Mouse (Mus musculus): Measurements from ENCODE around the gene Arhgap32. TPM values are rescaled to one million over a fixed set of nuclear protein-coding genes. Genes with fewer than 3 reads are reported as not detected.

Arhgap32 gene
- polyA plus RNA-seq, 1 experiment from 2014 or later = 4.2 TPM

DNA sequence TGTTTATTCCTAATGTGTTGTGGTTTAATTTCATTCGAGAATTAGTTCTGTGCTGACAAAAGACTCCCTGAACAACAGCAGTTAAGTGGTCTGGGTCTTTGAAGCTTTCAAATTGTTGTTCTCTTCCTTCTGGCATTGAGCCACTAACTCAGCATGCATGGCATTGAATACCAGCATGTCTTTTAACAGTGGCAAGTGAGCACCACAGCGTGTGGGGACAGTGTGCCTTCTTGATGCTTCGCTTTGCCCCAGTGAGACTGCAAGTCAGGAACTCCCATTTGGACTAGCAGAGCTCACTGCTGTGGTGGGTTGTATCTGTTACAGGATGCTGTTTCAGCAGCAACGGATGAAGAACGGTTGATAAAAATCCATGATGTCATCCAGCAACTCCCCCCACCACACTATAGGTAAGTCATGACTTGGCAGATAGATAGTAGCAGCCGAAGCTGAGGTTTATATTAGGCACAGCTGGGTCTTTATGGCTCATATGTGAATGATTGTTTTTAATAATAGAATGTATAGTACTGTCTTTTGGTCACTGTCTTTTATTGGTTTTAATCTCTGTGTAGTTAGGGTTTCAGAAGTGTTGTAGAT lies 130.3 kb downstream of the Arhgap32 start:
- no peak for DNase-seq (ENCODE audit: low spot score)
- Histone ChIP-seq H3K27ac (replicated peaks) (no peak overlapping the region), H3K27me3 (ENCODE audit: low read depth, poor library complexity, severe bottlenecking) (no peaks in the 10 kb centered on the region), H3K36me3 (peaks cover 46% of the 10 kb centered on the region), H3K4me1 (peaks cover 4% of the 10 kb centered on the region; the same call in 1 of the 2 replicates), H3K4me3 (no peak overlapping the region), H3K9me3 (replicated peaks) (no peaks in the 10 kb centered on the region)
- 78% methylated on average over 6 of the region's 6 CpGs for WGBS

DNA sequence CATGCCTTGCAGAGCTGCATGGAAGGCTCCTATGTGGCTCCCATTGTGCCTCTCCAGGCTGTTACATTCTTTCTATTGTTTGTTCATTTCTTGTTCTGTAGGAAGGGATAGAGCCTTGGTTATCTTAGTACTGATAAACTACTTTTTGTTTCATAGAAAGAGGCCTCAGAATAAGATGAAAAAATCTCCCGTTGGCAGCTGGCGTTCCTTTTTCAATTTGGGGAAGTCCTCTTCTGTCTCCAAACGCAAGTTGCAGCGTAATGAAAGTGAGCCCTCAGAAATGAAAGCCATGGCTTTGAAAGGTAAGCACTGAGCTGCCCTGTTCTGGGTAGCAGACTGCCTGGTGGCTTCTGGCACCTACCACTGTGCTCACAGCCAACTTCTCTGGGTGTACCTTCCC lies 134.6 kb downstream of the Arhgap32 start:
- H3K4me1 ChIP-seq = peaks cover 4% of the 10 kb centered on the region; the same call in 1 of the 2 replicates
- H3K9me3 ChIP-seq (replicated peaks) = no peaks in the 10 kb centered on the region
- no peaks in the 10 kb centered on the region for H3K27me3 ChIP-seq (ENCODE audit: low read depth, poor library complexity, severe bottlenecking)
- no peak overlapping the region for H3K27ac ChIP-seq (replicated peaks)
- no peak overlapping the region for H3K4me3 ChIP-seq
- H3K36me3 ChIP-seq = peaks cover 79% of the 10 kb centered on the region
- 91% methylated on average over 4 of the region's 4 CpGs for WGBS
- DNase-seq (ENCODE audit: low spot score) = no peak

DNA sequence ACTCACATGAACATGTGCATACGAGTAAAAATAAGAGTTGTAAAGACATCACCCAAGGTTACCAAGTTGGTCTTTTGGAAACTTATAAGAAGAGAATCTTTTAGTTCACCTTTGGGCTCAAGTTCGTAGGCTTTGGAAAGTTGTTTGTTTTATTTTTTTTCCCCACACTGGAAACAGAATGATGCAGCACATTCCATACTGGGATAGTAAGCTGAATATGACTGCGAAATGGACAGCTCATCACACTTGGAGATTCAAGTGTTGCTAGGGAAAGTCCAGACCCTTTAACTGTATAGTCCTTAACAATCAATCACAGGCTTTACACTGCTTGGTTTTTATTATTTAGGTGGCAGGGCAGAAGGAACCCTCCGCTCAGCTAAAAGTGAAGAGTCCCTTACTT lies 137.8 kb downstream of the Arhgap32 start:
- Histone ChIP-seq H3K27ac (replicated peaks) (no peak overlapping the region), H3K36me3 (peaks cover 88% of the 10 kb centered on the region), H3K4me1 (no peaks in the 10 kb centered on the region), H3K27me3 (ENCODE audit: low read depth, poor library complexity, severe bottlenecking) (no peaks in the 10 kb centered on the region), H3K9me3 (replicated peaks) (no peaks in the 10 kb centered on the region), H3K4me3 (no peak overlapping the region)
- 97% methylated on average over 4 of the region's 4 CpGs for WGBS
- no peak for DNase-seq (ENCODE audit: low spot score)

DNA sequence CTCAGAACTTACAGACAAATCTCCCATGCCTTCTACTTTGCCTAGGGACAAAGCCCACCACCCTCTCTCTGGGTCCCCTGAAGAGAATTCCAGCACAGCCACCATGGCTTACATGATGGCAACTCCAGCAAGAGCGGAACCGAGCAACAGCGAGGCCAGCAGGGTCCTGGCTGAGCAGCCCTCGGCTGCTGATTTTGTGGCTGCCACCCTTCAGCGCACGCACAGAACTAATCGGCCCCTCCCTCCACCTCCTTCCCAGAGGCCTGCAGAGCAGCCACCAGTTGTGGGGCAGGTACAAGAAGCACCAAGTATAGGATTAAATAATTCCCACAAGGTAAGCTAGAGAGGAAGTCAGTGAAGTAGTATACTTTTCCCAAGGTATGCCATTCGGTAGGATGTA lies 141.4 kb downstream of the Arhgap32 start:
- Histone ChIP-seq H3K9me3 (replicated peaks) (no peaks in the 10 kb centered on the region), H3K36me3 (peaks cover 89% of the 10 kb centered on the region), H3K27ac (replicated peaks) (no peak overlapping the region), H3K4me1 (no peaks in the 10 kb centered on the region), H3K4me3 (no peak overlapping the region), H3K27me3 (ENCODE audit: low read depth, poor library complexity, severe bottlenecking) (no peaks in the 10 kb centered on the region)
- 66% methylated on average over 8 of the region's 8 CpGs for WGBS
- no peak for DNase-seq (ENCODE audit: low spot score)

DNA sequence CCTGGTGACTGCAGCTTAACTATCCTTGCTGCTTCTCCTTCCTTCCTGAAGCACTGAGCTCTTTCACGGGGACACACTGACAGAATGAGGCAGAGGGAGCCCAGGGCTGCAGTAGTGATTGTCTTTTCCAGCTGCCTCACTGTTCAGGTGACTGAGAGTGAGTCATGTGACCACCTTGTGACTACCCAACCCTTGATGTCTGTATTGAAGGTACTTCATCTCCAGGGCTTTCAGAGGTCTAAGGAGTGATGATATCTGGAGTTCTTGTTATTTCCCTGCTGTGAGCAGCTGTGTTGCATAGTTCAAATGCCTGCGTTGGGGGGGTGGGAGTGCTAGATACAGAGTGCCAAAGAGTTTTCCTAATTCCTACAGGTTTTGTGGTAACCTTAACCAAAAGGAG lies 141.9 kb downstream of the Arhgap32 start:
- 78% methylated on average over 2 of the region's 2 CpGs for WGBS
- DNase-seq (ENCODE audit: low spot score) = no peak
- Histone ChIP-seq H3K27ac (replicated peaks) (no peak overlapping the region), H3K36me3 (peaks cover 89% of the 10 kb centered on the region), H3K27me3 (ENCODE audit: low read depth, poor library complexity, severe bottlenecking) (no peaks in the 10 kb centered on the region), H3K9me3 (replicated peaks) (no peaks in the 10 kb centered on the region), H3K4me1 (no peaks in the 10 kb centered on the region), H3K4me3 (no peak overlapping the region)

DNA sequence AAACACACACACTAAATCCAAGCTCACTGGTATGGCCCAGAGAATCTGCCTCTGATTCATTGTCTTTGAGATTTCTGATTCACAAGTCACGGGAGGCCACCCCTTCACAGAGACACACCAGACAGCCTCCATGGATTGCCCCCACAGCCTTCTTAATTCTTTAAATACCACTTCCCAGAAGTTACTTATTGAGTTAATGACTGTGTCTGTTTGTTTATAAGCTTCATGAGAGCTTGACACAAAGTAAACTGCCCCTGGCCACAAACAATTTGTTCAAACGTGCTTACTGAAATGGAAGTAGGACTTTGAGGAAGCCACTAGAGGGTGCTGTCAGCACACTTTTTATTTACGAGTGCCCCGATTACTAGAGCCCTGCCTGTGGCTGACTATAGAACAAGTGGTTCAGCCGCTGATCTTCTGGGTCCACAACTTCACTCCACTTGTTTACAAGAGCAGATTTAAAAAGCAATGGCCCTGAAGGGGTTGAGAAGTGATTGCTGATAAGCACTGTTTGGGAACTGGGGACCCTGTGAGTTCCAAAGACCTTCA lies 156.0 kb downstream of the Arhgap32 start:
- no peaks in the 10 kb centered on the region for H3K9me3 ChIP-seq (replicated peaks)
- H3K27ac ChIP-seq (replicated peaks) = no peak overlapping the region
- H3K36me3 ChIP-seq = no peaks in the 10 kb centered on the region
- no peaks in the 10 kb centered on the region for H3K27me3 ChIP-seq (ENCODE audit: low read depth, poor library complexity, severe bottlenecking)
- DNase-seq (ENCODE audit: low spot score) = peak; percentile 53
- no peak overlapping the region for H3K4me3 ChIP-seq
- WGBS = 12% methylated on average over 5 of the region's 5 CpGs
- H3K4me1 ChIP-seq = no peaks in the 10 kb centered on the region

DNA sequence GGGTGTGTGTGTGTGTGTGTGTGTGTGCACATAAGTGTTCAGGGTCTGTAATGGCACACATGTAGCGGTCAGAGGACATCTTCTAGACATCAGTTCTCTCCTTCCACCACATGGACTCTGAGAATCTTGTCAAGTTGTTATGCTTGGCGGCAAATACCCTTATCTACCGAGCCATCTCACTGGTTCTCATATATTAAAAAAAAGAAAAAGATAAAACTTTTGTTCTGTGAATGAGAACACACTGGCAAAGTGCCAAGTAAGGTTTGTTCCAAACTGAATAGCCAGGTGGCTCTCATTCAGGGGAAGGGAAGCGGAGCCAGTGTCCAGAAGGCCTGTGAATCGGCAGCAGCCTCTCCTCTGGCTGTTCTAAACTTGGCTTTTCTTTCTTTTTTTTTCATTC lies 162.1 kb downstream of the Arhgap32 start:
- Histone ChIP-seq H3K9me3 (replicated peaks) (no peaks in the 10 kb centered on the region), H3K27me3 (ENCODE audit: low read depth, poor library complexity, severe bottlenecking) (no peaks in the 10 kb centered on the region), H3K4me3 (no peak overlapping the region), H3K36me3 (no peaks in the 10 kb centered on the region), H3K27ac (replicated peaks) (no peak overlapping the region), H3K4me1 (no peaks in the 10 kb centered on the region)
- WGBS = 94% methylated on average over 5 of the region's 5 CpGs
- no peak for DNase-seq (ENCODE audit: low spot score)

DNA sequence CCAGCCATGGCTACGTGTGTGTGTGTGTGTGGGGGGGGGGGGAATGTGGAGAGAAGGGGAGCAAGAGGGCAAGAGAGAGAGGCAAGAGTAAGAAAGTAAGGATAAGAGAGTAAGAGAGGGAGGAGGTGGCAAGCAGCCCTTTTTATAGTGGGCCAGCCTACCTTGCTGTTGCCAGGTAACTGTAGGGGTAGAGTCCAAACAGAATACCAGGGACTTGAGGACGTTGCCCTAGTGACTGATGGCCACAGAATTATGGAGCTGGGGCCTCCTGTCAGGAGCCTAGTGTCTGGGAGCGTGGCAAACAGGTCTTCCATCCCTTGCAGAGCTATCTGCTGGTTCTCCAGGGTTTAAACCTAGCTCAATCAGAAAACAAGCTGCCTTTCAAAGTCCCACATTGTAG lies 163.9 kb downstream of the Arhgap32 start:
- Histone ChIP-seq H3K36me3 (no peaks in the 10 kb centered on the region), H3K27me3 (ENCODE audit: low read depth, poor library complexity, severe bottlenecking) (no peaks in the 10 kb centered on the region), H3K4me3 (no peak overlapping the region), H3K4me1 (no peaks in the 10 kb centered on the region), H3K9me3 (replicated peaks) (no peaks in the 10 kb centered on the region), H3K27ac (replicated peaks) (no peak overlapping the region)
- 75% methylated on average over 3 of the region's 3 CpGs for WGBS
- DNase-seq (ENCODE audit: low spot score) = no peak

DNA sequence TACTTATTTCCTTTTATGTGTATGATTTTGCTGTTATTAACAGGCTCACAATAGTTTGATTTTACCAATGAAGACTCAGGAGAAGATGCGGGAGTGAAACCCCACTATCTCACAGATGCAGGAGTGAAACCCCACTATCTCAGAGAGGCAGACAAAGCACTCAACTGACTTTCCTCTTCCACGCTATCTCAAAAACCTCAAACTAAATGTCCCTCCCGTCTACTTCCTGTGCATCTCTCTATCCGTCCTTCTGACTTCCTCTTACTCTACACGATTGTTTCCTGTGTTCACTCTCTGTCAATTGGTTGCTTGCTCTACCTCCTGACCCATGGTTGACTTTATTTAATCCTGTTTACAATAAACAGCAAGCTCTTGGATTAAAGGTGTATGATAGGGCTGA lies 164.5 kb downstream of the Arhgap32 start:
- no peaks in the 10 kb centered on the region for H3K36me3 ChIP-seq
- H3K9me3 ChIP-seq (replicated peaks) = no peaks in the 10 kb centered on the region
- H3K27me3 ChIP-seq (ENCODE audit: low read depth, poor library complexity, severe bottlenecking) = no peaks in the 10 kb centered on the region
- no peak for DNase-seq (ENCODE audit: low spot score)
- no peak overlapping the region for H3K27ac ChIP-seq (replicated peaks)
- no peaks in the 10 kb centered on the region for H3K4me1 ChIP-seq
- no peak overlapping the region for H3K4me3 ChIP-seq
- WGBS = 87% methylated on average over 5 of the region's 5 CpGs

DNA sequence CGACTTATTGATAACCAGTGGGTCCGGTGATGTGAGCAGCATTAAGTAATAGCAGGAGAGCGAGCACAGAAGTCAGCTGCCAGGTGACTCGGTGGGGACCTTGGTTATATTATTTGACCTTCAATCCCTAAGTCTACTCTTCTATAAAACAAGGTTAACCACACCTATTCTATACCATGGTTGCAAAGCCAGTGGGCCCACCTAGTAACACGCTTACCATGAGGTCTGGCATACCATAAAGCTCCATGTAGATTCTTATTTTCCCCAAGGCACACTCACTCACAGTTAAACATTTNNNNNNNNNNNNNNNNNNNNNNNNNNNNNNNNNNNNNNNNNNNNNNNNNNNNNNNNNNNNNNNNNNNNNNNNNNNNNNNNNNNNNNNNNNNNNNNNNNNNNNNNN lies 167.7 kb downstream of the Arhgap32 start:
- 93% methylated on average over 5 of the region's 5 CpGs for WGBS
- no peak for DNase-seq (ENCODE audit: low spot score)

DNA sequence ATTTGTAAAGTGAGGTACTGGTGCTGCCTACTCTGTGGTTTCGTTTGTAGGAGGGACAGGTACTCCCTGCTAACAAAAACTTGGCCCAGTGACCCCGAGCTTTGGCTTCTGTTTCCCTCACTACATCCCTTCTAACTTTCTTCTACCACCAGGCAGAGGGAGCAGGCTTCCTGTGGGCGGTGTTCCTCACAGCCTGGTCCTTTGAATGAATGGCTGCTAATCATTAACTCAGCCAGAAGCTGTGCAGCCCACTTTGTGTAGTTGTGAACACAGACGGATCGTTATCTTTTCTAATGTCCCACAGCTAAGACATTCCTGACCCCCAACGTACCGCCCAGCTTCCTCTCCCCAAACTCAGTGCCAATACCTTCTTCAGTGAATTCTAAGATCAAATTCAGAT lies 175.7 kb downstream of the Arhgap32 start:
- Histone ChIP-seq H3K9me3 (replicated peaks) (no peaks in the 10 kb centered on the region), H3K4me3 (no peak overlapping the region), H3K27me3 (ENCODE audit: low read depth, poor library complexity, severe bottlenecking) (no peaks in the 10 kb centered on the region), H3K27ac (replicated peaks) (no peak overlapping the region), H3K36me3 (no peaks in the 10 kb centered on the region), H3K4me1 (peaks cover 5% of the 10 kb centered on the region; the same call in 1 of the 2 replicates)
- WGBS = 70% methylated on average over 7 of the region's 7 CpGs
- no peak for DNase-seq (ENCODE audit: low spot score)

More for the DNA sequence above, 167.7 kb downstream of the Arhgap32 start:
- no peaks in the 10 kb centered on the region for H3K4me1 ChIP-seq
- no peaks in the 10 kb centered on the region for H3K36me3 ChIP-seq
- no peak overlapping the region for H3K4me3 ChIP-seq
- H3K9me3 ChIP-seq (replicated peaks) = no peaks in the 10 kb centered on the region
- no peak overlapping the region for H3K27ac ChIP-seq (replicated peaks)
- no peaks in the 10 kb centered on the region for H3K27me3 ChIP-seq (ENCODE audit: low read depth, poor library complexity, severe bottlenecking)

DNA sequence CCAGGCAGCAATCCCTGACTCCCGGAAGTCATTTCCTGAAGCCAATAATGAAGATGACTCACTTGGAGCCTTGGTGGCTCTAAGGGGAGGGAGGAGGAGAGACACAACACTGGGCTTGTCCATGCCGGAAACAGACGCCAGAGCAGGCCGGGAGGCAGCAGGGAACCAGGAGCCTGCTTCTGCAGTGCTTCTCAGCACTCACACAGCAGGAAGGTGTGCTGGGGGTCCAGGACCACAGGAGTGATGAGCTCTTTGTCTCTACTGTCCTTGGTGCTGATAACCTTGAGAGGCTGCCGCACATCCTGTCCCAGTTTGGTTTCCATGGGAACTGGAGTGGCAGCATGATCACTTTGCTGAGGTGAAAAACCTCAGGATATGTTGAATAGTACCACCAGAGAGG lies 176.8 kb downstream of the Arhgap32 start:
- no peaks in the 10 kb centered on the region for H3K27me3 ChIP-seq (ENCODE audit: low read depth, poor library complexity, severe bottlenecking)
- no peak overlapping the region for H3K4me3 ChIP-seq
- no peaks in the 10 kb centered on the region for H3K36me3 ChIP-seq
- peaks cover 5% of the 10 kb centered on the region; the same call in 1 of the 2 replicates for H3K4me1 ChIP-seq
- 67% methylated on average over 5 of the region's 5 CpGs for WGBS
- no peak overlapping the region for H3K27ac ChIP-seq (replicated peaks)
- DNase-seq (ENCODE audit: low spot score) = no peak
- H3K9me3 ChIP-seq (replicated peaks) = no peaks in the 10 kb centered on the region

DNA sequence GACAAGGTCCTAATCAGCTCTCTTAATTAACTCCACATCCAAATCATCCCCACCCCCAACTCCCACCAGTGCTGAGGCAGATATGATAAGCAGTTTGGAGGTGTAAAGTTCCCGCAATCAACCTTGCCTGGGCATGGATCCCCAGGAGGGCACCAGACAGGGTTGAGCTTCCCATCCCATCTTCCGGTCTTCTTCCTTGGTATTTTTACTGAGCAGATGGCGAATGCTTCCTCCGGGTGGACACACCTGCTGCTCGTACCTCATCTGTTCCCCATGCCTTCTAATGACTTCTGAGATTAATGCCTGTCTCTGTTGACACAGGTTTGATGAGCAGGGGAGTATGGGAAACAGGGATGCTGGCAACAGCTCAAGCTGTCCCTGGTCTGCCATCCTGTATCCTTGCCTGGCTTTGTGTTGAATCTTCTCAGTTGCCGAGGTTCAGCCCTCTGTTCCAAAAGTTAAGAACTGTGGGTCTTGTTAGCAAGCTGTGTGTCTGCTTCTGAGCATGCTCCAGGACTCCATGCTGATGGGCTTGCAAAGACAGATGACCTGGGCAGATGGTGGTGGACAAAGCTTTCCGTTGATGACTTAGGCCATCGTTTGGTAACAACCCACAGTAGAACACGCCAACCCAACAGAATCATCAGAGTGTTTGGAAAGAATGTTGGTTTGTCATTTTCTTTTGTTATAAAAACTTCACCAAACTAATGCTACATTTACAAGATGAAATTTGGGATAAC lies 179.3 kb downstream of the Arhgap32 start:
- peaks cover 5% of the 10 kb centered on the region; the same call in 1 of the 2 replicates for H3K4me1 ChIP-seq
- H3K9me3 ChIP-seq (replicated peaks) = no peaks in the 10 kb centered on the region
- no peak overlapping the region for H3K27ac ChIP-seq (replicated peaks)
- no peaks in the 10 kb centered on the region for H3K27me3 ChIP-seq (ENCODE audit: low read depth, poor library complexity, severe bottlenecking)
- H3K4me3 ChIP-seq = no peak overlapping the region
- DNase-seq (ENCODE audit: low spot score) = no peak
- H3K36me3 ChIP-seq = no peaks in the 10 kb centered on the region
- 91% methylated on average over 9 of the region's 9 CpGs for WGBS

All from midbrain, embryonic 10.5 days (tissue).